Mouse (Mus musculus) adipocyte (in vitro differentiated cells): ENCODE data around the gene Pard6a.

Source experiments
- DNase-seq: peaks from one replicate; pipeline ENCODE4 v3.0.0-alpha.2; 2016; ENCODE audit warnings: low spot score

Gene Pard6a

GRCm38 (mm10) chr8:105702001-105702401 is 1.1 kb downstream of the Pard6a start:
- DNase-seq = no peak

DNA sequence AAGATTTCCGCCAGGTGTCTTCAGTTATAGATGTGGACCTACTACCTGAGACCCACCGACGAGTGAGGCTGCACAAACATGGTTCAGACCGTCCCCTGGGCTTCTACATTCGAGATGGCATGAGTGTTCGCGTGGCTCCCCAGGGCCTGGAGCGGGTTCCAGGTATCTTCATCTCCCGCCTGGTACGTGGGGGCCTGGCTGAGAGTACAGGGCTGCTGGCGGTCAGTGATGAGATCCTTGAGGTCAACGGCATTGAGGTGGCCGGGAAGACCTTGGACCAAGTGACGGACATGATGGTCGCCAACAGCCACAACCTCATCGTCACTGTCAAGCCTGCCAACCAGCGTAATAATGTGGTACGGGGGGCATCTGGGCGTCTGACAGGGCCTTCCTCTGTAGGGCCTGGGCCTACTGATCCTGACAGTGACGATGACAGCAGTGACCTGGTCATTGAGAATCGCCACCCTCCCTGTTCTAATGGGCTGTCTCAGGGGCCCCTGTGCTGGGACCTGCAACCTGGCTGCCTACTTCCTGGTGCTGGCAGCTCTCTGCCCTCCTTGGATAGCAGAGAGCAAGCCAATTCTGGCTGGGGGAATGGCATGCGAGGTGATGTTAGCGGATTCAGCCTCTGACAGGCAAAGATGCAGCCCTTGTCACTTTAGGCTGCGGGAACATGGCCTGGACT is 1.9 kb downstream of the Pard6a start:
- no peak for DNase-seq

- DNase-seq = no peak
Measured at GRCm38 (mm10) chr8:105704146-105704812, 3.3 kb downstream of the Pard6a start.

DNA sequence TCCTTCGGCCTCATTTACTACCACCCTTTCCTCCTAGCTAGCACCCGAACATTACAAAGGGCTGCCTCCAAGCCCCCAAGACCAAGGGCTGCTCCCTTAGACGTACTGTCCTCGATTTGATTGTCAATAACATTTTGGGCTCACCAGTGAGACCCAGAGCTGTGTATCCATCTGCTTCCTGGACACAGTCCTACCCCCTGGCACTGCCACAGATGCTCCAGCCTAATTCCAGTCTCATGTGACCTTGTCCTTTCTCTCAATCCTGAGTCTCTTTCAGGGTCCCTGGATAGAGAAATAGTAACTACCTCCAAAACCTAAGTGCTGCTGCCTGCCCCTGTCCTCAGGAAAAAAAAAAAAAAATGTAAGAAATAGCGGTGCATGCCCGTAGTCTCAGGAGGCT is 4.0 kb downstream of the Pard6a start:
- DNase-seq = no peak

DNA sequence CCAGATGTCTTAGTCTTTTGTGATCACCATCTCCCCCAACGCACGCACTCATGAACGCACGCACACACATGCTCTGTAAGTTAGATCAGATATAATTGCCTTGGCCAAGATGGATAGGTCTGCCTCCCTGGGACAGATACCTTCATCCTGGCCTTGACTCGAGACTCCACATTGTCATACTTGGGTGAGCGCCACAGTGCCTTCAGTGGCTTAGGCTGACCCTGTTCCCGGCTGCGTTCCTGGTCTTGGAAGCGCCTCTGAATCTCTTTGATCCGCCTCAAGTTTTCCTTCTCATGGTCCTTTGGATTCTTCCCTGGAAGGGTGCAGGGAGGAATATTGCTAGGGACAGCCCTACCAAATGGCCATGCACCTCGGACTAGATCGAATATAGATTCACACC is 5.5 kb downstream of the Pard6a start:
- no peak for DNase-seq

- DNase-seq = peak; percentile 89
Measured at GRCm38 (mm10) chr8:105707498-105708403, 6.8 kb downstream of the Pard6a start, which contains the start of the genes 4933405L10Rik and Enkd1. 4933405L10Rik (plus strand) TSS chr8:105707655. Enkd1 (minus strand) TSS chr8:105708210.

- no peak for DNase-seq
Measured at GRCm38 (mm10) chr8:105708675-105709074, 7.7 kb downstream of the Pard6a start.

GRCm38 (mm10) chr8:105709317-105709716 is 8.4 kb downstream of the Pard6a start:
- DNase-seq = no peak

DNA sequence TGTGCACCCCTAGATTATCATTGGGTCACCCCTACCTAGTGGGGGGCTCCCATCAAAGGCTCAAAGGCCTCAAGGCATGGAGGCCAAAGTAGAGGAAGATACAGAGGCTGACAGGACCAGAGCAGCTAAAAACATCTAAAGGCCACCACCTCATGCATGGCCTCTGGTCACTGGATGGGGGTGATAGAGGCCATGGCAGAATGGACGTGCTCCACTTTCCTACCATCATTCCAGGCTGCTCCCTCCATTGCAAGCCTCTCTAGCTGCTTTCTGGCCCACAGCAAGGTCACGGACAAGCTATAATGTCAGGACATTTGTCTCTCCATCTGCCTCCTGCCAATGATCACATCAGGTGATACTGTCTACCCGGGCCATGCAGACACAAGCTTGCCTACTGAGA is 11.3 kb downstream of the Pard6a start:
- DNase-seq = no peak

DNA sequence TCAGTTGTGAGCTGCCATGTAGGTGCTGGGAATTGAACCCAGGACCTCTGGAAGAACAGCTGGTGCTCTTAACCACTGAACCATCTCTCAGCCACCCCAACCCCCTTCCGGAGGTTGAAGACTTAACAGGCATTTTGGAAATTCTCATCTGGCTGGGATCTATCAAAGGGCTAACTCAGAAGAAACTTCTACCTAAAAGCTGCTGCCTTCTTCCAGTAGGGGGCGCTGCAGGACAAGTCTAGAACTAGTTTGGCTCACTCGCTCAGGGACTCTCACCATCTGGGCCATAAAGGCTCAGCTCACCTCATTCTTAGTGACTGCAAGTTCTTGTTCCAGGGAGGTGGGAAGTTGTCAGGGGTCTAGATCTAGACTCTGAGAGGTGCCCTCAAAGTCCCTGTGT is 13.2 kb downstream of the Pard6a start:
- peak; percentile 96 for DNase-seq

DNA sequence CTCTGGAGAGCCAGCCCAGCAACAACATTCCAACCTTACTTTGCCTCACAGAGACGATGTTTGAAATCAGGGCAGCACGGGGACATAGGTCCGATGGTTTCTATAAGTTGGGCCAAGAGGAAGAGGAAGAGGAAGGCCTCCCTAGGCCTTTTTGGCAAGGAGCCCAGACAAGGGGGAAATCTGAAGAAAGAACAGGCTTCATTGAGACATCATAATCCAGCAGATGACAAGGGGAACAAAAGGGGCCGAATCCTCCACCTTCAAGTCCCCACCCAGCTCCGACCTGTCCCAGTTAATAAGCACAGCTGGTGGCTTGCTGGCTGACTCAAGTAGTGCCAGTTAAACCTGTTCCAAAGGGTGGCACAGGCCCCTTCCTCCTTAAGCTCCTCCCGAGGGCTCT is 14.1 kb downstream of the Pard6a start:
- no peak for DNase-seq

DNA sequence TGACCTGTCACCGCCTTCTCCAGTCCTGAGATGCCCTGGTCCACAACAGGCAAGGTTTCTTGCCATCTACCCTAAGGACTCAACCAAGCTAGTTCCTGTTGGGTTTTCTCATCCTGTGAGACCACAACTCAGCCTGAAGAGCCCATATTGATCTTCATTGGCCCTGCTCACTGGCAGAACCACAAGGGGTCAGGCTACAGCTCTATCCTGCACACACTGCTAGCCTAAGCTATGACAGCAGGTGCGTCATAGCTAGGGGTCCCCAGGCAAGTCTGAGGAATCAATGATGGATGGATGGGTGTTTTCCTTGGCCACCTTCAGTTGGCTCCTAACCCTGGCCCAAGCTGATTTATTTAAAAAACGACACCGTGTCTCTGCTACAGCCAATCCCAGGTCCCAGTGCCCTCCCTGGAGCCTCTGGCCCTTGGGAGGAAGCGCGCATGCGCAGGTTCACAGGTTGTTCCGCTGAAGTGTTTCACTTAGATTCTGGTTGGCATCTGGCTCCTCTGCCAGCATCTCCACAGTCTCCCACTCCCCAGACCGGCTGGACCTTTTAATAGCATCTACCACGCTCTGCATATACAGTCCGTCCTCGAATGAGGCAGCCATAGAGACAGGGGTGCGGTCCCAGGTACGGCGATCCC is 15.5 kb downstream of the Pard6a start:
- no peak for DNase-seq

GRCm38 (mm10) chr8:105719637-105720036 is 18.7 kb downstream of the Pard6a start:
- DNase-seq = no peak

DNA sequence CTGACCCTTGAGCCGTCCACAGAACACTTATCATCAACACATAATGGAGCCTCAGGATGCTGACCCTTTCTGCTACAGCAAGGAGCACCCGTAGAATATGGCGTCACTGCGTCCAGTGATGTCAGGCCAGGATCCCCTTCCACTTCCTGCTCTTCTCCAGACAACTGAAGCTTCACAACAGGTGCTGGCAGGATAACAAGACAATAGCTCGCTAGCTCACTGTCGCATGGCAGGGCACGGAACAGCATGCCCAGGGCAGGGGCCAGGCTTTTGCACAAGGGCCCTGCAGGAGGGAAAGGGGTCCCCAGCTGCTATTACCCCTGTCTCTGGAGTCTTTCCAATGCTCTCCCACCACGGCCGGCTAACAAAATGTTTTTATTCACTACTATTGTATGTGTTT is 21.9 kb downstream of the Pard6a start:
- DNase-seq = no peak

GRCm38 (mm10) chr8:105725726-105726125 is 24.8 kb downstream of the Pard6a start:
- DNase-seq = no peak

- no peak for DNase-seq
Measured at GRCm38 (mm10) chr8:105727397-105728124, 26.6 kb downstream of the Pard6a start.

DNA sequence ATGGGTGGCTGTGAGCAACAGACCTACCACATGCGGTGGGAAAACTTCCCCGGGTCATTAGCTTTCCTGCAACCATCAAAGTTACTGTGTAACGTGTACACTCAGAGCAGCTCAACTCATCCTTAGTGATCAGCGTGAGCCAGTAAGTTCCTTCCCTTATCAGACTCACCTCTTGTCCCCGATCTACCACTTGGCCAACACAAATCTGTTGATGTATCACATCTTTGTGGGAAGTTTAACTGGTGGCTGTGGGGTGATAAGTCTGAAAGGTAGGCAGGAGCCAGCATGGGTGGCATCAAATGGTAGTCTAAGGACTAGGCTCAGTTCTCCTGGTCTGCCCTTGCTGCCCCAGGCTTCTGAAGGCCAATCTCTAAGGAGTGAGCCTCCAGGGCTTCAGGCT is 31.2 kb downstream of the Pard6a start:
- DNase-seq = no peak

- DNase-seq = no peak
Measured at GRCm38 (mm10) chr8:105739216-105739615, 38.3 kb downstream of the Pard6a start.

- DNase-seq = peak; percentile 27
Measured at GRCm38 (mm10) chr8:105743301-105743700, 42.4 kb downstream of the Pard6a start.

DNA sequence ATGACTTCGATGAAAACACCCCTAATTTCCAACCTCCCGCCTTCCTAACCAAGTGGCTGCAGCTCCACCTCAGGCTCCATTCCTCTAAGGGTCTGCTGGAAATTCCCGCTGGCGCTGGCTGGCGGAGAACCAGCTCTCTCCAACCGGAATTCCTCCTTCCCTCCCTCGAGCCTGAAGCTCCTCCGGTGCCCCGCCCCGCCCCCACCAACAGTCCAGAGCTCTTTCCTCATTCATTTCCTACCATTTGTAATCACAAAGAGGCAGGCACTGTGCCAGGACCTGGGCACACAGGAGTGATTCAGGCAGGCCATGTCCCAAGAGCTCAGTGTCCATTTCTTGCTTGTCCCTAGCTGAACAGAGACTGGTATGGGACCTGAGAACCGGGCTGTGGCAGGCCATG is 49.7 kb downstream of the Pard6a start:
- DNase-seq = peak; percentile 97
